Mouse (Mus musculus) olfactory bulb, adult 2 months (tissue): Measurements from ENCODE around the gene Mosmo. TPM values are rescaled to one million over a fixed set of nuclear protein-coding genes. Genes with fewer than 3 reads are reported as not detected.

Experiments used
- H3K27ac ChIP-seq: fragments of 200-500 bp; 2 replicates; pipeline ENCODE4 v1.5.1; 2012; ENCODE audit warnings: low read depth, low read length; ENCODE audit not compliant: insufficient read depth
- H3K4me1 ChIP-seq: fragments of 200-500 bp; 2 replicates; pipeline ENCODE4 v1.6.1; 2012; ENCODE audit warnings: low read length; ENCODE audit not compliant: control insufficient read depth, insufficient read depth
- H3K4me3 ChIP-seq: fragments of 200-500 bp; 2 replicates; pipeline ENCODE4 v1.5.1; 2012; ENCODE audit warnings: mild to moderate bottlenecking, low read depth, low read length, moderate library complexity; ENCODE audit not compliant: insufficient read depth
- CTCF ChIP-seq: fragments of 200-500 bp; IDR thresholded peaks from 2 replicates; pipeline ENCODE4 v1.5.1; 2012; ENCODE audit warnings: low read depth, mild to moderate bottlenecking, low read length, moderate library complexity; ENCODE audit not compliant: insufficient read depth
- POLR2A ChIP-seq: fragments of 200-500 bp; IDR thresholded peaks from 2 replicates; pipeline ENCODE4 v1.6.1; 2012; ENCODE audit warnings: mild to moderate bottlenecking, low read depth, low read length, moderate library complexity; ENCODE audit not compliant: insufficient read depth
- WGBS: fragments of 180-500 bp; shearing (Covaris S2); methylation state at CpG from one replicate; pipeline ENCODE4 v1.1.7; 2018; 5-methylcytosine and 5-hydroxymethylcytosine counted together
- polyA plus RNA-seq: library from polyadenylated mRNA; stranded (reverse); fragments of >200 nt; gene quantifications from 2 replicates; pipeline ENCODE4 v1.2.4, GENCODE M21; 2012; ENCODE audit warnings: low replicate concordance; ENCODE audit not compliant: missing spikeins, insufficient read depth, insufficient read length

The Mosmo gene
- polyA plus RNA-seq, 1 experiment = not detected

DNA sequence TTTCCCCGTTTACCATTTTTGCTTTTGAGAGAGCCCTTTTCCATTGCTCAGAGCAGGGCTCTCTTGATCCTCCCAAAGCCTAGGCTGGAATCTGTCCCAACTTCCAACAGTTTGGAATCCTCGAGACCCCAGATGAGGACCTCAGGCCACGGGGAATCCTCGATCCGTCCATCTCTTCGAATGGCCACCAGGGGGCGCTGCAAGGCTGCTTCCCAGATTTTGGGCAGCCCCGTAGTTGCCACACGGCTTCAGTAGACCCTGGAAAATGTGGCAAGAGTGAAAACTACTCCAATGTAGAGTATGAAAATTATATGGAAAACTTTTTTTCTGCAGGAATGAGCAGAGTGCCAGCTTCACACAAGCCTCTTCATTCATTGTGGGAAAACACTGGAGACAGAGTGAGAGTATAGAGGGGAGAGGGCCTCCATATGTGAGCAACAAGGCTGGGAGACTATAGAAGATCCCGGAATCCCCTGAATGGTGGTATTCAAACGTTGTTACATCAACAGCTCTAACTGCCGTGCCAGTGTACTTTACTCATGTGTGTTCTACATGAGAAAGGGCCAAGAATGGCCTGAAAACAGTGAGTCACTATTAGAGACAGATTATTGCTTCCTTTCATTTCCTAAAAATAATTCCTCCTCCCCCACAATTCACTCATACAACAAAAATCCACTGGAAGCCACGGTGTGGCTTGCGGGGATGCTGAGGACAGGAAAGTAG, 7.1 kb upstream of the Mosmo start, which contains the start of gene Pdzd9:
Gene Pdzd9 (minus strand): TSS at position 191 of the 723 bp plus-strand sequence.
- no peak within 1 kb of the TSS for H3K4me3 ChIP-seq
- TF ChIP-seq POLR2A (no peak), CTCF (peak; percentile 95)
- WGBS = 7% methylated on average over 14 of the region's 14 CpGs
- H3K27ac ChIP-seq = no peak within 1 kb of the TSS
- H3K4me1 ChIP-seq = no peaks in the 10 kb centered on the region

DNA sequence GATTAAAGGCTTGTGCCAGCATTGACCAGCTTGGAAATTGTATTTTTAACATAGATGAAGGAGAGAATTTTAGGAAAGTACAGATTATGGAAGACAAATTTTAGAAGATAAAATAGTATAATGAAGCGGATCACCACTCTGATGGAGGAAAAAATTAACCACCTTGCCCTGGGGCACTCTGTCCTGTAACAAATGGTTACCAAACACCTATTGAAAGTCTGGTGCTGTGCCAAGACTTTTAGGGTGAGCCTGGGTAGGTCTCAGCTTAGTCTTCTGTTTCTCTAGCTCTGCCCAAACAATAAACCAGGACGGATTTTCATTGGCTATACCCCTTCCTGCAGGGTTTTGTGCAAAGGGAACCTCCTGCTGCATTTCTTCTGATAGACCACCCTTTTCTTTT, 6.1 kb upstream of the Mosmo start:
- Histone ChIP-seq H3K27ac (no peak overlapping the region), H3K4me1 (no peaks in the 10 kb centered on the region), H3K4me3 (no peak overlapping the region)
- WGBS = 78% methylated on average over 2 of the region's 2 CpGs
- TF ChIP-seq CTCF (no peak), POLR2A (no peak)

DNA sequence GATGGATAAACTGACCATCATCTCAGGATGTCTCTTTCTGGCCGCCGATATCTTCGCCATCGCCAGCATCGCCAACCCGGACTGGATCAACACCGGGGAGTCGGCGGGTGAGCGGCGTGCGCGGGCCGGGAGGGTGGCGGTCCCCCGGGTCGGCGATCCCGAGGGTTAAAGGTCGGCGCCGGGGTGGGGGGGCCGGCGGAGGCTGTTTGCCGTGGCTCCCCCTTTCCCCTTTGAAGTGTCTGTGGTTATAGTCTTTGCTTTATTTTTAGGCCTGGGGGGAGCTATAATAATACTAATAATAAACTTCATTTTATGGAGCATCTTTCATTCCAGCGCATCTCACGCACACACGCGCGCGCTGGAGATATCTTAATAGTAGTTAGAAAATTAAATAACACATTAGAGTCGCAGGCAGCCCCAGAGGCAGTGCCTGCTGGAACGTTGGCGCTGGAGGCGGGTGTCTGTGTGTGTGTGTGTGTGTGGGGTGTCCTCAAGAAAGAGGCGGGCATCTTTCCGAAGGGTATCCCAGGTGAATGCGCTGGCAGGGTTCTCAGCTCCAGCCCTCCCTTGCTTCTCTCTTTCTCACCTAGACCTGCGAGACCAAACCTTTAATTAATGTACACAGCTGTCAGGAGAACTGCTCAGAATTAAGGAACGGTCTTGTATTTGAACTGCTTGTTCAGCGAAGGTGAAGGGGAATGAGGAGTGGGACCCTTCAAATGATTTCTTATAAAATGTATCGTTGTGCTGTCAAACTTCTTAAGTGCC, 530 bp downstream of the Mosmo start:
- WGBS = 1% methylated on average over 42 of the region's 42 CpGs
- no peak for TF ChIP-seq POLR2A
- TF ChIP-seq CTCF = no peak
- H3K27ac ChIP-seq = no peak overlapping the region
- H3K4me3 ChIP-seq = peak overlapping the region; percentile 57
- peaks cover 9% of the 10 kb centered on the region for H3K4me1 ChIP-seq

DNA sequence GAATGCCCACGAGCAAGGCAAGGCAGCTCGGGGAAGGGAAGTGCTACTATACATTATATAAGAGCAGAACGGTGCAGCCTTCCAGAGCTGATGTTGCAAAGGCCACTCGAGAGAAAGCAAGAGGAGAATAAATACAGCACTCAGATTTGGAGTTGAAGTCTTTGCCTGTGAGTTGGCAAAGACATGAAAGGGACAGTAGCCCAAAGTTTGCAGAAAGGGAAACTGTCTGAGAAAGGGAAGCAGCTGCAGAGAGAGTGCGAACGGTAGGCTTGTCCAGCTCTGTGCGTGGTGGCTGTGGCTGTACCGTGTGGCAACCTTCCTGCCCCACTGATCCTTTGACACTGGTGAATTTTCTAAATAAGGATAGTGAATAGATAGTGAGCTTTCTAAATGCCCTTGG, 1.6 kb downstream of the Mosmo start:
- Histone ChIP-seq H3K27ac (no peak overlapping the region), H3K4me1 (peaks cover 9% of the 10 kb centered on the region), H3K4me3 (peak overlapping the region; percentile 30)
- TF ChIP-seq CTCF = no peak
- TF ChIP-seq POLR2A = no peak
- WGBS = 17% methylated on average over 8 of the region's 8 CpGs

GRCm38 (mm10) chr7:120682002-120682401, 4.6 kb downstream of the Mosmo start:
- no peak for TF ChIP-seq CTCF
- no peak for TF ChIP-seq POLR2A
- Histone ChIP-seq H3K4me1 (peaks cover 9% of the 10 kb centered on the region), H3K27ac (no peak overlapping the region), H3K4me3 (no peak overlapping the region)
- 51% methylated on average over 4 of the region's 4 CpGs for WGBS

GRCm38 (mm10) chr7:120684731-120685161, 7.3 kb downstream of the Mosmo start:
- Histone ChIP-seq H3K27ac (no peak overlapping the region), H3K4me3 (no peak overlapping the region), H3K4me1 (no peaks in the 10 kb centered on the region)
- TF ChIP-seq CTCF (no peak), POLR2A (no peak)
- 46% methylated on average over 2 of the region's 2 CpGs for WGBS

DNA sequence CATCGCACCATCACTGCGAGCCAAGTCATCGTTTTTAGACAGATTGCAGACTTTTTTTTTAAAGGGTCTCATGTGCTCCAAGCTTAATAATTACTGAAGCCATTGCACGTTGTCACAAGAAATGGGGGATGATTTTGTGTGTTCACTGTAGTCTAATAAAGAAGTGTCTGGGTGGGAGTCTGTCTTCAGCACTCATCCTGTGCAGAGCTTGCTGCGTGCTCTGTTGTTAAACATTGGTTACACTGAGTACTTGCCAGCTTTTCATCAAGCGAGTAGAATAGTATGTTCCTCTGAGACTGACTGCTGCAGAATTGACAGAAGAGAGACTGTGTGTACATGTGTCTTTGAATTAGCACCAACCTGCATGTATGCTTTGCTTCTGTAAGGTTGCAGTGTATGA, 7.8 kb downstream of the Mosmo start:
- Histone ChIP-seq H3K4me1 (no peaks in the 10 kb centered on the region), H3K4me3 (no peak overlapping the region), H3K27ac (no peak overlapping the region)
- 41% methylated on average over 6 of the region's 6 CpGs for WGBS
- no peak for TF ChIP-seq POLR2A
- TF ChIP-seq CTCF = no peak

DNA sequence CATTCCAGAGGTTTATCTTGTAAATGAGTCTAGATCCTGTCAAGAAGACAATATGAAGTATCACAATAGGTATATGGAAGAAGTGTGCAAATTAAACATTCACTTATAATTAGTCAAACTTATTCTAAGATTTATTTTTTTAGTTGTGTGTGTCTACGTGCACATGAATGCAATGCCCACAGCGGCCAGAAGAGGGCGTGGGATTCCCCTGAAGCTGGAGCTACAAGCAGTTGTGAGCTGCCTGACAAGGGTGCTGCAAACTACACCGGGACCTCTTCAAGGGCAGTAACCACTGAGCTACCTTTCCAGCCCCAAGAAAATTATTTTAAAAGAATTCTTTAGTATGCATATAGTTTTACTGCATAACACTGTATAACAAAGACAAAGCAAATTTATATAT, 13.2 kb downstream of the Mosmo start:
- 79% methylated on average over 4 of the region's 4 CpGs for WGBS
- Histone ChIP-seq H3K27ac (no peak overlapping the region), H3K4me1 (0 out of 2 replicates have a peak, but pooled peaks cover 2% of the 10 kb centered on the region), H3K4me3 (no peak overlapping the region)
- no peak for TF ChIP-seq POLR2A
- peak; percentile 11; the same call in 1 of the 2 replicates for TF ChIP-seq CTCF

DNA sequence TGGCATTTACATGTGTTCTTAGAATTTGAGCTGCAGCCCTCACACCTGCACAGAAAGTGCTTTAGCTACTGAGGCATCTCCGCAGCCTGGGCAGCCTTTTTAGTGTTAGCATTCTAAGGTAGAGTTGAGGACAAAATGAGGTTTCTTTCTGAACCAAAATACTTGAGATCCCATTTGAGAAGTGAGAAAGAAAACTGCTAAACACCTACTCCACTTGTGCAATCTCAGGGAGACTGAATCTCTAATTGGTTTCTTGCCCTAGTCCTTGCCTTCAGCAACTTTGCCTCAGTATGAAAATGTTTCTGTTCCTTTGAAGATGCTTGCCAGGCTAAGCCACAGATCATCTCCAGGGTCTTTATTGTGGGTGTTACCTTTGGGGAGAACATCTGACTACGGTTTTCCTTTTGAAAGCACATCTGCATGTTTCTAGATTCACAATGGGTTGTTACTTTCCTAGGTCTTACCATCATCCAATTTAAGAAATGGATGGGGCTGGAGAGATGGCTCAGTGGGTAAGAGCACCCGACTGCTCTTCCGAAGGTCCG, 16.5 kb downstream of the Mosmo start:
- 0 out of 2 replicates have a peak, but pooled peaks cover 2% of the 10 kb centered on the region for H3K4me1 ChIP-seq
- no peak for TF ChIP-seq POLR2A
- TF ChIP-seq CTCF = no peak
- WGBS = 88% methylated on average over 5 of the region's 5 CpGs

More for the DNA sequence above, 16.5 kb downstream of the Mosmo start:
- Histone ChIP-seq H3K27ac (no peak overlapping the region), H3K4me3 (no peak overlapping the region)
